Mouse (Mus musculus) left cerebral cortex, postnatal 36 days (tissue): ENCODE measurements at regions not wholly inside any gene's neighbourhood (a gene's known extent, or its start where the extent isn't known, plus 50 kb on each side); places are given as distances from the start of the nearest gene placed in this dataset.
A peak's percentile ranks its signal among the peaks of the same experiment; 100 is the strongest.

Experiments
- DNase-seq, 2 experiments: peaks; one replicate each; pipeline ENCODE4 v3.0.0; 2021 to 2022; ENCODE audit warnings: low spot score in 2 of 2, mixed read lengths in 1 of 2
- intact Hi-C: fragments of 180-260 bp; cut with DNase I; formaldehyde crosslinking; loops from one replicate; pipeline ENCODE4 v1.15.1; 2025

GRCm38 (mm10) chr8:11909146-11909545, 68.9 kb downstream of the Tex29 start:
- intact Hi-C loops, result no loop called here
- no peak for DNase-seq

- intact Hi-C loops, result no loop called here
- no peak for DNase-seq
Observed at GRCm38 (mm10) chr8:11911639-11912450, 71.6 kb downstream of the Tex29 start.

GRCm38 (mm10) chr8:11912451-11913128, 72.3 kb downstream of the Tex29 start:
- DNase-seq, result no peak
- intact Hi-C loops, result no loop called here

- DNase-seq, result no peak
- intact Hi-C loops, result no loop called here
Observed at GRCm38 (mm10) chr8:11913129-11913900, 73.0 kb downstream of the Tex29 start.

GRCm38 (mm10) chr8:11914131-11914530, 73.9 kb downstream of the Tex29 start:
- intact Hi-C loops, result no loop called here

GRCm38 (mm10) chr8:11914681-11915474, 74.6 kb downstream of the Tex29 start:
- intact Hi-C loops, result no loop called here
- DNase-seq, result peak in 1 of 2 experiments; percentile 13

More at GRCm38 (mm10) chr8:11914131-11914530, 73.9 kb downstream of the Tex29 start:
- DNase-seq, result no peak

- no peak for DNase-seq
- intact Hi-C loops, result no loop called here
Observed at GRCm38 (mm10) chr8:11915721-11916120, 75.4 kb downstream of the Tex29 start.

- no peak for DNase-seq
- intact Hi-C loops, result no loop called here
Observed at GRCm38 (mm10) chr8:11919876-11920275, 79.6 kb downstream of the Tex29 start.

GRCm38 (mm10) chr8:11923115-11923514, 82.8 kb downstream of the Tex29 start:
- DNase-seq, result no peak
- intact Hi-C loops, result no loop called here

- intact Hi-C loops, result loop anchor here (2.0 kb wide), 1 partner anchor 169 kb away; no protein-coding TSS in a partner anchor
- peak; percentile 53 to 55 for DNase-seq
Observed at GRCm38 (mm10) chr8:11924165-11924564, 83.9 kb downstream of the Tex29 start.

- intact Hi-C loops, result loop anchor here (5.0 kb wide), 1 partner anchor 186 kb away; no protein-coding TSS in a partner anchor
- DNase-seq, result peak; percentile 35 to 51
Observed at GRCm38 (mm10) chr8:11942892-11943332, 102.6 kb downstream of the Tex29 start.

- no peak for DNase-seq
- intact Hi-C loops, result no loop called here
Observed at GRCm38 (mm10) chr8:11947766-11948165, 107.5 kb downstream of the Tex29 start.

GRCm38 (mm10) chr8:11956268-11956667, 116.0 kb downstream of the Tex29 start:
- intact Hi-C loops, result loop anchor here (2.0 to 5.0 kb wide), 3 partner anchors 609 to 721 kb away; no protein-coding TSS in a partner anchor
- DNase-seq, result no peak

- intact Hi-C loops, result loop anchor here (2.0 to 5.0 kb wide), 3 partner anchors 608 to 720 kb away; no protein-coding TSS in a partner anchor
- DNase-seq, result no peak
Observed at GRCm38 (mm10) chr8:11957046-11957783, 116.9 kb downstream of the Tex29 start.

GRCm38 (mm10) chr8:11958176-11958575, 117.9 kb downstream of the Tex29 start:
- intact Hi-C loops, result loop anchor here (5.0 kb wide), 1 partner anchor 719 kb away; no protein-coding TSS in a partner anchor
- DNase-seq, result no peak

- no peak for DNase-seq
- intact Hi-C loops, result loop anchor here (5.0 kb wide), 1 partner anchor 718 kb away; no protein-coding TSS in a partner anchor
Observed at GRCm38 (mm10) chr8:11959466-11959865, 119.2 kb downstream of the Tex29 start.

- DNase-seq, result no peak
- intact Hi-C loops, result no loop called here
Observed at GRCm38 (mm10) chr8:11963575-11963974, 123.3 kb downstream of the Tex29 start.

- no peak for DNase-seq
- intact Hi-C loops, result no loop called here
Observed at GRCm38 (mm10) chr8:11967670-11968069, 127.4 kb downstream of the Tex29 start.
